Mouse (Mus musculus) hindbrain, embryonic 15.5 days (tissue): ENCODE measurements around the gene P2rx1. TPM values are rescaled to one million over a fixed set of nuclear protein-coding genes. Genes with fewer than 3 reads are reported as not detected.

Experiments used
- ATAC-seq: fragments of 200-750 bp; cut with Nextera tagmentation; 2 replicates; pipeline ENCODE4 v1.8.0; 2017; ENCODE audit warnings: low read depth, moderate number of reproducible peaks, moderate TSS enrichment; ENCODE audit not compliant: low FRiP score
- H3K27ac ChIP-seq: fragments of 300-500 bp; sonication (generic); replicated peaks from 2 replicates; pipeline ENCODE4 v1.5.1; 2015; ENCODE audit warnings: mild to moderate bottlenecking, inconsistent platforms
- H3K27me3 ChIP-seq: fragments of 300-500 bp; sonication (generic); 2 replicates; pipeline ENCODE4 v1.6.1; 2015; ENCODE audit warnings: control low read depth, inconsistent platforms
- H3K36me3 ChIP-seq: fragments of 300-500 bp; sonication (generic); 2 replicates; pipeline ENCODE4 v1.6.1; 2015; ENCODE audit warnings: control low read depth, inconsistent platforms
- H3K4me1 ChIP-seq: fragments of 300-500 bp; sonication (generic); replicated peaks from 2 replicates; pipeline ENCODE4 v1.6.1; 2015; ENCODE audit warnings: control low read depth, inconsistent platforms
- H3K4me2 ChIP-seq: fragments of 300-500 bp; sonication (generic); 2 replicates; pipeline ENCODE4 v1.6.1; 2015; ENCODE audit warnings: moderate library complexity, mild to moderate bottlenecking, inconsistent platforms
- H3K4me3 ChIP-seq: fragments of 300-500 bp; sonication (generic); 2 replicates; pipeline ENCODE4 v1.5.1; 2015; ENCODE audit warnings: mild to moderate bottlenecking, inconsistent platforms
- H3K9ac ChIP-seq: fragments of 300-500 bp; sonication (generic); 2 replicates; pipeline ENCODE4 v1.6.1; 2015; ENCODE audit warnings: inconsistent platforms
- H3K9me3 ChIP-seq: fragments of 300-500 bp; sonication (generic); 2 replicates; pipeline ENCODE4 v1.6.1; 2016; ENCODE audit warnings: control low read depth, inconsistent platforms
- WGBS: fragments of 180-500 bp; shearing (Covaris S2); methylation state at CpG from one replicate; pipeline ENCODE4 v1.1.7; 2015; 5-methylcytosine and 5-hydroxymethylcytosine counted together
- polyA plus RNA-seq: library from polyadenylated mRNA; unstranded; fragments of >200 nt; fragmentation: Nextera tagmentation; extraction: Ambion mirVana; gene quantifications from 2 replicates; pipeline ENCODE4 v1.2.1, GENCODE M21; 2015

The P2rx1 gene
- polyA plus RNA-seq, 1 experiment from 2014 or later = 0.39 TPM

GRCm38 (mm10) chr11:72961072-72961980 lies 37.6 kb upstream of the P2rx1 start, which contains the start of gene Atp2a3:
TSS of gene Atp2a3 (plus strand) at chr11:72961169.
- WGBS = 4% methylated on average over 69 of the region's 70 CpGs
- Histone ChIP-seq H3K9me3 (no peaks in the 10 kb centered on the region), H3K27ac (no peak within 1 kb of the TSS), H3K4me3 (peak within 1 kb of the TSS; percentile 24), H3K4me2 (peak within 1 kb of the TSS; percentile 45), H3K9ac (no peak within 1 kb of the TSS), H3K27me3 (peaks cover 40% of the 10 kb centered on the region), H3K36me3 (no peaks in the 10 kb centered on the region), H3K4me1 (peaks cover 9% of the 10 kb centered on the region)
- no peak; the same call in 1 of the 2 replicates for ATAC-seq

- Histone ChIP-seq H3K9ac (no peak overlapping the region), H3K36me3 (no peaks in the 10 kb centered on the region), H3K4me1 (peaks cover 9% of the 10 kb centered on the region), H3K9me3 (no peaks in the 10 kb centered on the region), H3K27me3 (peaks cover 40% of the 10 kb centered on the region), H3K27ac (no peak overlapping the region), H3K4me2 (no peak overlapping the region), H3K4me3 (no peak overlapping the region)
- WGBS = 83% methylated on average over 2 of the region's 2 CpGs
- no peak for ATAC-seq
These were observed 36.5 kb upstream of the P2rx1 start for GRCm38 (mm10) chr11:72962378-72962777.

- Histone ChIP-seq H3K4me2 (no peak overlapping the region), H3K27me3 (peaks cover 40% of the 10 kb centered on the region), H3K4me3 (no peak overlapping the region), H3K27ac (no peak overlapping the region), H3K9ac (no peak overlapping the region), H3K9me3 (no peaks in the 10 kb centered on the region), H3K4me1 (peaks cover 9% of the 10 kb centered on the region), H3K36me3 (no peaks in the 10 kb centered on the region)
- 56% methylated on average over 7 of the region's 7 CpGs for WGBS
- no peak for ATAC-seq
These were observed 35.7 kb upstream of the P2rx1 start for GRCm38 (mm10) chr11:72963058-72963788.

GRCm38 (mm10) chr11:72963789-72964294 lies 35.1 kb upstream of the P2rx1 start:
- WGBS = 76% methylated on average over 3 of the region's 3 CpGs
- Histone ChIP-seq H3K27me3 (peaks cover 40% of the 10 kb centered on the region), H3K4me3 (no peak overlapping the region), H3K36me3 (no peaks in the 10 kb centered on the region), H3K4me2 (no peak overlapping the region), H3K9ac (no peak overlapping the region), H3K9me3 (no peaks in the 10 kb centered on the region), H3K4me1 (peaks cover 9% of the 10 kb centered on the region), H3K27ac (no peak overlapping the region)
- no peak for ATAC-seq

GRCm38 (mm10) chr11:72974995-72975503 lies 23.9 kb upstream of the P2rx1 start:
- H3K27ac ChIP-seq = no peak overlapping the region
- no peaks in the 10 kb centered on the region for H3K27me3 ChIP-seq
- no peak overlapping the region for H3K4me2 ChIP-seq
- H3K4me1 ChIP-seq = no peaks in the 10 kb centered on the region
- 82% methylated on average over 13 of the region's 13 CpGs for WGBS
- H3K4me3 ChIP-seq = no peak overlapping the region
- H3K36me3 ChIP-seq = no peaks in the 10 kb centered on the region
- ATAC-seq = no peak
- no peaks in the 10 kb centered on the region for H3K9me3 ChIP-seq
- H3K9ac ChIP-seq = no peak overlapping the region

- H3K27me3 ChIP-seq = no peaks in the 10 kb centered on the region
- no peaks in the 10 kb centered on the region for H3K4me1 ChIP-seq
- H3K27ac ChIP-seq = no peak overlapping the region
- H3K9ac ChIP-seq = no peak overlapping the region
- H3K9me3 ChIP-seq = no peaks in the 10 kb centered on the region
- no peaks in the 10 kb centered on the region for H3K36me3 ChIP-seq
- H3K4me2 ChIP-seq = no peak overlapping the region
- WGBS = 83% methylated on average over 9 of the region's 9 CpGs
- no peak for ATAC-seq
- H3K4me3 ChIP-seq = no peak overlapping the region
These were observed 16.4 kb upstream of the P2rx1 start for GRCm38 (mm10) chr11:72982516-72982915.

GRCm38 (mm10) chr11:72983283-72983682 lies 15.6 kb upstream of the P2rx1 start:
- 55% methylated on average over 5 of the region's 5 CpGs for WGBS

GRCm38 (mm10) chr11:72986745-72987144 lies 12.2 kb upstream of the P2rx1 start:
- 84% methylated on average over 5 of the region's 5 CpGs for WGBS

More at GRCm38 (mm10) chr11:72983283-72983682, 15.6 kb upstream of the P2rx1 start:
- Histone ChIP-seq H3K27me3 (no peaks in the 10 kb centered on the region), H3K36me3 (no peaks in the 10 kb centered on the region), H3K4me3 (no peak overlapping the region), H3K9ac (no peak overlapping the region), H3K9me3 (no peaks in the 10 kb centered on the region), H3K27ac (no peak overlapping the region), H3K4me2 (no peak overlapping the region), H3K4me1 (no peaks in the 10 kb centered on the region)
- no peak for ATAC-seq

GRCm38 (mm10) chr11:72987234-72987633 lies 11.7 kb upstream of the P2rx1 start:
- Histone ChIP-seq H3K4me1 (no peaks in the 10 kb centered on the region), H3K27ac (no peak overlapping the region), H3K9me3 (no peaks in the 10 kb centered on the region), H3K4me2 (no peak overlapping the region), H3K9ac (no peak overlapping the region), H3K27me3 (no peaks in the 10 kb centered on the region), H3K4me3 (no peak overlapping the region), H3K36me3 (no peaks in the 10 kb centered on the region)
- no peak for ATAC-seq
- 74% methylated on average over 5 of the region's 5 CpGs for WGBS

More at GRCm38 (mm10) chr11:72986745-72987144, 12.2 kb upstream of the P2rx1 start:
- Histone ChIP-seq H3K27me3 (no peaks in the 10 kb centered on the region), H3K4me1 (no peaks in the 10 kb centered on the region), H3K36me3 (no peaks in the 10 kb centered on the region), H3K27ac (no peak overlapping the region), H3K4me3 (no peak overlapping the region), H3K9ac (no peak overlapping the region), H3K9me3 (no peaks in the 10 kb centered on the region), H3K4me2 (no peak overlapping the region)
- ATAC-seq = no peak

GRCm38 (mm10) chr11:72987807-72988206 lies 11.1 kb upstream of the P2rx1 start:
- WGBS = 78% methylated on average over 5 of the region's 5 CpGs
- H3K27ac ChIP-seq = no peak overlapping the region

GRCm38 (mm10) chr11:72989044-72989443 lies 9.9 kb upstream of the P2rx1 start:
- no peak for ATAC-seq
- no peak overlapping the region for H3K4me3 ChIP-seq
- H3K27me3 ChIP-seq = no peaks in the 10 kb centered on the region
- no peaks in the 10 kb centered on the region for H3K9me3 ChIP-seq
- no peaks in the 10 kb centered on the region for H3K36me3 ChIP-seq
- no peak overlapping the region for H3K9ac ChIP-seq
- 80% methylated on average over 6 of the region's 6 CpGs for WGBS
- no peak overlapping the region for H3K4me2 ChIP-seq
- H3K27ac ChIP-seq = no peak overlapping the region
- H3K4me1 ChIP-seq = no peaks in the 10 kb centered on the region

More at GRCm38 (mm10) chr11:72987807-72988206, 11.1 kb upstream of the P2rx1 start:
- ATAC-seq = no peak
- H3K9me3 ChIP-seq = no peaks in the 10 kb centered on the region
- H3K4me3 ChIP-seq = no peak overlapping the region
- no peaks in the 10 kb centered on the region for H3K4me1 ChIP-seq
- no peak overlapping the region for H3K4me2 ChIP-seq
- H3K9ac ChIP-seq = no peak overlapping the region
- H3K36me3 ChIP-seq = no peaks in the 10 kb centered on the region
- H3K27me3 ChIP-seq = no peaks in the 10 kb centered on the region

GRCm38 (mm10) chr11:72990688-72991087 lies 8.2 kb upstream of the P2rx1 start:
- no peaks in the 10 kb centered on the region for H3K27me3 ChIP-seq
- H3K9ac ChIP-seq = no peak overlapping the region
- H3K27ac ChIP-seq = no peak overlapping the region
- H3K9me3 ChIP-seq = no peaks in the 10 kb centered on the region
- no peak overlapping the region for H3K4me2 ChIP-seq
- H3K4me1 ChIP-seq = no peaks in the 10 kb centered on the region
- no peaks in the 10 kb centered on the region for H3K36me3 ChIP-seq
- H3K4me3 ChIP-seq = no peak overlapping the region
- 84% methylated on average over 9 of the region's 9 CpGs for WGBS
- no peak for ATAC-seq
